Mouse (Mus musculus): Measurements from ENCODE around the gene Olfr322. TPM values are rescaled to one million over a fixed set of nuclear protein-coding genes. Genes with fewer than 3 reads are reported as not detected.

Olfr322 gene
- polyA plus RNA-seq, 1 experiment from 2014 or later = not detected

Other genes starting within 250 kb of the Olfr322 start
- gene 1810065E05Rik, start 237.7 kb upstream of the Olfr322 start, polyA plus RNA-seq (2015; fragmentation: Nextera tagmentation; extraction: Ambion mirVana) = not detected in 2 replicates
- gene Gm12253, start 226.2 kb upstream of the Olfr322 start, polyA plus RNA-seq (2015; fragmentation: Nextera tagmentation; extraction: Ambion mirVana) = not detected in 2 replicates
- not detected in 2 replicates for gene Lypd9, start 205.9 kb upstream of the Olfr322 start, polyA plus RNA-seq (2015; fragmentation: Nextera tagmentation; extraction: Ambion mirVana)
- not detected in 2 replicates for gene Olfr30, start 196.5 kb upstream of the Olfr322 start, polyA plus RNA-seq (2015; fragmentation: Nextera tagmentation; extraction: Ambion mirVana)
- not detected in 2 replicates for gene Olfr332, start 166.2 kb upstream of the Olfr322 start, polyA plus RNA-seq (2015; fragmentation: Nextera tagmentation; extraction: Ambion mirVana)
- gene Olfr331, start 156.2 kb upstream of the Olfr322 start, polyA plus RNA-seq (2015; fragmentation: Nextera tagmentation; extraction: Ambion mirVana) = not detected in 2 replicates
- gene Olfr330, start 123.9 kb upstream of the Olfr322 start, polyA plus RNA-seq (2015; fragmentation: Nextera tagmentation; extraction: Ambion mirVana) = 0.11 TPM in 1 of 2 replicates, not detected in the other
- not detected in 2 replicates for gene Olfr329-ps, start 112.4 kb upstream of the Olfr322 start, polyA plus RNA-seq (2015; fragmentation: Nextera tagmentation; extraction: Ambion mirVana)
- not detected in 2 replicates for gene Olfr328, start 103.1 kb upstream of the Olfr322 start, polyA plus RNA-seq (2015; fragmentation: Nextera tagmentation; extraction: Ambion mirVana)
- 0.06 TPM in 1 of 2 replicates, not detected in the other for gene Olfr224, start 88.2 kb upstream of the Olfr322 start, polyA plus RNA-seq (2015; fragmentation: Nextera tagmentation; extraction: Ambion mirVana)
- not detected in 2 replicates for gene Olfr325, start 81.1 kb upstream of the Olfr322 start, polyA plus RNA-seq (2015; fragmentation: Nextera tagmentation; extraction: Ambion mirVana)
- not detected in 2 replicates for gene Olfr324, start 63.7 kb upstream of the Olfr322 start, polyA plus RNA-seq (2015; fragmentation: Nextera tagmentation; extraction: Ambion mirVana)
- gene 2210407C18Rik, start 42.7 kb upstream of the Olfr322 start, polyA plus RNA-seq (2015; fragmentation: Nextera tagmentation; extraction: Ambion mirVana) = not detected in 2 replicates
- gene Olfr323, start 28.3 kb upstream of the Olfr322 start, polyA plus RNA-seq (2015; fragmentation: Nextera tagmentation; extraction: Ambion mirVana) = not detected in 2 replicates
- gene Trim58, start 18.3 kb upstream of the Olfr322 start, polyA plus RNA-seq (2015; fragmentation: Nextera tagmentation; extraction: Ambion mirVana) = 0.16 and 0.44 TPM in 2 replicates
- not detected in 2 replicates for gene Olfr320, start 22.3 kb downstream of the Olfr322 start, polyA plus RNA-seq (2015; fragmentation: Nextera tagmentation; extraction: Ambion mirVana)
- not detected in 2 replicates for gene Olfr319, start 40.4 kb downstream of the Olfr322 start, polyA plus RNA-seq (2015; fragmentation: Nextera tagmentation; extraction: Ambion mirVana)
- not detected in 2 replicates for gene Olfr318, start 65.2 kb downstream of the Olfr322 start, polyA plus RNA-seq (2015; fragmentation: Nextera tagmentation; extraction: Ambion mirVana)
- not detected in 2 replicates for gene Olfr317, start 80.4 kb downstream of the Olfr322 start, polyA plus RNA-seq (2015; fragmentation: Nextera tagmentation; extraction: Ambion mirVana)
- gene Olfr316, start 94.0 kb downstream of the Olfr322 start, polyA plus RNA-seq (2015; fragmentation: Nextera tagmentation; extraction: Ambion mirVana) = not detected in 2 replicates
- not detected in 2 replicates for gene Olfr315, start 114.4 kb downstream of the Olfr322 start, polyA plus RNA-seq (2015; fragmentation: Nextera tagmentation; extraction: Ambion mirVana)
- gene Olfr314, start 124.2 kb downstream of the Olfr322 start, polyA plus RNA-seq (2015; fragmentation: Nextera tagmentation; extraction: Ambion mirVana) = not detected in 2 replicates
- gene Fam183b, start 143.2 kb downstream of the Olfr322 start, polyA plus RNA-seq (2015; fragmentation: Nextera tagmentation; extraction: Ambion mirVana) = 0.62 and 1.1 TPM in 2 replicates
- gene Olfr313, start 156.2 kb downstream of the Olfr322 start, polyA plus RNA-seq (2015; fragmentation: Nextera tagmentation; extraction: Ambion mirVana) = 0.14 TPM in 1 of 2 replicates, not detected in the other
- 0.11 and 0.16 TPM in 2 replicates for gene Olfr312, start 170.5 kb downstream of the Olfr322 start, polyA plus RNA-seq (2015; fragmentation: Nextera tagmentation; extraction: Ambion mirVana)
- gene Olfr311, start 180.5 kb downstream of the Olfr322 start, polyA plus RNA-seq (2015; fragmentation: Nextera tagmentation; extraction: Ambion mirVana) = 0.11 and 0.14 TPM in 2 replicates
- gene Gm12258, start 188.4 kb downstream of the Olfr322 start, polyA plus RNA-seq (2015; fragmentation: Nextera tagmentation; extraction: Ambion mirVana) = 3.8 and 4.6 TPM in 2 replicates
- gene 2810021J22Rik, start 208.4 kb downstream of the Olfr322 start, polyA plus RNA-seq (2015; fragmentation: Nextera tagmentation; extraction: Ambion mirVana) = 3.2 and 4.7 TPM in 2 replicates
- 3.1 and 4.4 TPM in 2 replicates for gene Zfp39, start 245.4 kb downstream of the Olfr322 start, polyA plus RNA-seq (2015; fragmentation: Nextera tagmentation; extraction: Ambion mirVana)